Mouse (Mus musculus) brain, embryonic 14.5 days (tissue): ENCODE data around the gene Zfp638.

Experiments
- CTCF ChIP-seq: fragments of 200-500 bp; IDR thresholded peaks from 2 replicates; pipeline ENCODE4 v1.5.1; 2012; ENCODE audit warnings: inconsistent platforms, mild to moderate bottlenecking, moderate library complexity, borderline replicate concordance; ENCODE audit not compliant: insufficient read depth, insufficient read length; ENCODE audit errors: extremely low read depth
- POLR2A ChIP-seq: fragments of 200-500 bp; IDR thresholded peaks from 2 replicates; pipeline ENCODE4 v1.6.1; 2012; ENCODE audit warnings: mild to moderate bottlenecking, inconsistent platforms, borderline replicate concordance; ENCODE audit not compliant: poor library complexity, insufficient read depth, insufficient read length, severe bottlenecking; ENCODE audit errors: extremely low read depth

GRCm38 (mm10) chr6:83818996-83819395 is 47.9 kb upstream of the Zfp638 start:
- TF ChIP-seq CTCF (no peak), POLR2A (no peak)
